Mouse (Mus musculus) liver, postnatal 0 days (tissue): ENCODE results near the gene Anxa6. TPM values are rescaled to one million over a fixed set of nuclear protein-coding genes. Genes with fewer than 3 reads are reported as not detected.

Source experiments
- ATAC-seq: fragments of 200-750 bp; cut with Nextera tagmentation; 2 replicates; pipeline ENCODE4 v1.8.0; 2017; ENCODE audit warnings: mild to moderate bottlenecking, moderate library complexity
- DNase-seq: peaks from one replicate; pipeline ENCODE4 v3.0.0-alpha.2; 2016
- H3K27ac ChIP-seq: fragments of 300-500 bp; sonication (generic); 2 replicates; pipeline ENCODE4 v1.5.1; 2014; ENCODE audit warnings: antibody characterized with exemption, moderate library complexity, mild to moderate bottlenecking, low read depth
- H3K27me3 ChIP-seq: fragments of 300-500 bp; sonication (generic); 2 replicates; pipeline ENCODE4 v1.6.1; 2014; ENCODE audit warnings: low read length, control low read depth, mixed read lengths; ENCODE audit not compliant: insufficient read depth
- H3K36me3 ChIP-seq: fragments of 300-500 bp; sonication (generic); replicated peaks from 2 replicates; pipeline ENCODE4 v1.6.1; 2014; ENCODE audit warnings: mild to moderate bottlenecking, control low read depth, low read length, moderate library complexity, mixed read lengths; ENCODE audit not compliant: insufficient read depth
- H3K4me1 ChIP-seq: fragments of 300-500 bp; sonication (generic); 2 replicates; pipeline ENCODE4 v1.6.1; 2014; ENCODE audit warnings: antibody characterized with exemption, mild to moderate bottlenecking, control low read depth; ENCODE audit not compliant: insufficient read depth
- H3K4me2 ChIP-seq: fragments of 300-500 bp; sonication (generic); 2 replicates; pipeline ENCODE4 v1.6.1; 2014; ENCODE audit warnings: low read depth, mild to moderate bottlenecking, low read length, moderate library complexity, mixed read lengths
- H3K4me3 ChIP-seq: fragments of 300-500 bp; sonication (generic); 2 replicates; pipeline ENCODE4 v1.5.1; 2014; ENCODE audit warnings: low read depth, low read length
- H3K9ac ChIP-seq: fragments of 300-500 bp; sonication (generic); replicated peaks from 2 replicates; pipeline ENCODE4 v1.6.1; 2014; ENCODE audit warnings: mild to moderate bottlenecking, moderate library complexity
- H3K9me3 ChIP-seq: fragments of 300-500 bp; sonication (generic); 2 replicates; pipeline ENCODE4 v1.6.1; 2016; ENCODE audit warnings: mild to moderate bottlenecking, control low read depth, low read length, mixed read lengths
- CTCF ChIP-seq: sonication (generic); IDR thresholded peaks from 2 replicates; pipeline ENCODE4 v1.5.1; 2016; ENCODE audit warnings: antibody characterized with exemption, low read depth
- EP300 ChIP-seq: IDR thresholded peaks from 2 replicates; pipeline ENCODE4 v1.6.1; 2016; ENCODE audit warnings: antibody characterized with exemption, low read depth, mild to moderate bottlenecking
- WGBS: fragments of 180-500 bp; shearing (Covaris S2); extraction: QIAGEN DNeasy Blood & Tissue Kit; methylation state at CpG from one replicate; pipeline ENCODE4 v1.1.7; 2014; ENCODE audit not compliant: insufficient replicate concordance; 5-methylcytosine and 5-hydroxymethylcytosine counted together
- polyA plus RNA-seq: library from polyadenylated mRNA; unstranded; fragments of >200 nt; fragmentation: Nextera tagmentation; extraction: Ambion mirVana; gene quantifications from 2 replicates; pipeline ENCODE4 v1.2.1, GENCODE M21; 2015

Gene Anxa6
- polyA plus RNA-seq, 1 experiment from 2014 or later: 47.5 TPM

- Histone ChIP-seq H3K4me3 (no peak overlapping the region), H3K27ac (no peak overlapping the region), H3K9ac (no peak overlapping the region), H3K36me3 (peaks cover 42% of the 10 kb centered on the region), H3K4me1 (no peaks in the 10 kb centered on the region), H3K27me3 (no peaks in the 10 kb centered on the region), H3K4me2 (no peak overlapping the region), H3K9me3 (peaks cover 4% of the 10 kb centered on the region; the same call in 1 of the 2 replicates)
- DNase-seq: peak; percentile 68
- peak; percentile 64 for ATAC-seq
- TF ChIP-seq CTCF: peak; percentile 95
- no peak for TF ChIP-seq EP300
- WGBS: 8% methylated on average over 12 of the region's 12 CpGs
These were observed 35.0 kb downstream of the Anxa6 start for GRCm38 (mm10) chr11:54998284-54998683.

- peaks cover 43% of the 10 kb centered on the region for H3K36me3 ChIP-seq
- WGBS: 73% methylated on average over 7 of the region's 7 CpGs
- no peaks in the 10 kb centered on the region for H3K4me1 ChIP-seq
- H3K9me3 ChIP-seq: peaks cover 4% of the 10 kb centered on the region; the same call in 1 of the 2 replicates
- no peak overlapping the region for H3K9ac ChIP-seq
- H3K27me3 ChIP-seq: no peaks in the 10 kb centered on the region
- no peak overlapping the region for H3K27ac ChIP-seq
- DNase-seq (no peak), ATAC-seq (no peak)
- TF ChIP-seq CTCF (no peak), EP300 (no peak)
- H3K4me3 ChIP-seq: no peak overlapping the region
- H3K4me2 ChIP-seq: no peak overlapping the region
These were observed 37.1 kb downstream of the Anxa6 start for GRCm38 (mm10) chr11:54996176-54996575.

GRCm38 (mm10) chr11:54989920-54990319, 43.3 kb downstream of the Anxa6 start:
- H3K4me1 ChIP-seq: no peaks in the 10 kb centered on the region
- no peak overlapping the region for H3K4me2 ChIP-seq
- H3K36me3 ChIP-seq: peaks cover 55% of the 10 kb centered on the region
- no peak overlapping the region for H3K4me3 ChIP-seq
- H3K27ac ChIP-seq: no peak overlapping the region
- H3K27me3 ChIP-seq: no peaks in the 10 kb centered on the region
- no peak for DNase-seq
- TF ChIP-seq CTCF (no peak), EP300 (no peak)
- no peaks in the 10 kb centered on the region for H3K9me3 ChIP-seq
- ATAC-seq: no peak
- no peak overlapping the region for H3K9ac ChIP-seq

GRCm38 (mm10) chr11:54988754-54989349, 44.4 kb downstream of the Anxa6 start:
- Histone ChIP-seq H3K4me2 (no peak overlapping the region), H3K27me3 (no peaks in the 10 kb centered on the region), H3K27ac (0 out of 2 replicates have a peak overlapping the region, but pooled peaks have one; percentile 16), H3K9ac (no peak overlapping the region), H3K4me1 (no peaks in the 10 kb centered on the region), H3K9me3 (no peaks in the 10 kb centered on the region), H3K4me3 (no peak overlapping the region), H3K36me3 (peaks cover 58% of the 10 kb centered on the region)
- DNase-seq (no peak), ATAC-seq (0 out of 2 replicates have a peak, but pooled peaks have one; percentile 13)
- WGBS: 74% methylated on average over 8 of the region's 8 CpGs
- no peak for TF ChIP-seq EP300
- TF ChIP-seq CTCF: no peak

- no peaks in the 10 kb centered on the region for H3K27me3 ChIP-seq
- WGBS: 76% methylated on average over 1 of the region's 1 CpGs
- no peak overlapping the region for H3K4me2 ChIP-seq
- no peak overlapping the region for H3K27ac ChIP-seq
- H3K36me3 ChIP-seq: peaks cover 59% of the 10 kb centered on the region
- no peaks in the 10 kb centered on the region for H3K4me1 ChIP-seq
- no peak overlapping the region for H3K9ac ChIP-seq
- ATAC-seq: no peak
- no peak for TF ChIP-seq EP300
- TF ChIP-seq CTCF: peak; percentile 83
- H3K4me3 ChIP-seq: no peak overlapping the region
- peak; percentile 67 for DNase-seq
- no peaks in the 10 kb centered on the region for H3K9me3 ChIP-seq
These were observed 45.3 kb downstream of the Anxa6 start for GRCm38 (mm10) chr11:54987974-54988373.

- Histone ChIP-seq H3K4me3 (no peak overlapping the region), H3K9ac (no peak overlapping the region), H3K4me1 (no peaks in the 10 kb centered on the region), H3K4me2 (no peak overlapping the region), H3K36me3 (peaks cover 61% of the 10 kb centered on the region), H3K9me3 (no peaks in the 10 kb centered on the region), H3K27ac (no peak overlapping the region), H3K27me3 (no peaks in the 10 kb centered on the region)
- 82% methylated on average over 3 of the region's 3 CpGs for WGBS
- ATAC-seq (no peak), DNase-seq (no peak)
- TF ChIP-seq EP300 (no peak), CTCF (no peak)
These were observed 48.2 kb downstream of the Anxa6 start for GRCm38 (mm10) chr11:54985086-54985485.

GRCm38 (mm10) chr11:54984581-54984980, 48.7 kb downstream of the Anxa6 start:
- Histone ChIP-seq H3K27ac (no peak overlapping the region), H3K9ac (no peak overlapping the region), H3K9me3 (no peaks in the 10 kb centered on the region), H3K36me3 (peaks cover 59% of the 10 kb centered on the region), H3K27me3 (no peaks in the 10 kb centered on the region), H3K4me3 (no peak overlapping the region), H3K4me1 (no peaks in the 10 kb centered on the region), H3K4me2 (no peak overlapping the region)
- 58% methylated on average over 4 of the region's 4 CpGs for WGBS
- ATAC-seq (no peak), DNase-seq (no peak)
- TF ChIP-seq CTCF (no peak), EP300 (no peak)
